Comparison of ENCODE assay signal across 11 mouse cellular contexts in the genomic region with DNA sequence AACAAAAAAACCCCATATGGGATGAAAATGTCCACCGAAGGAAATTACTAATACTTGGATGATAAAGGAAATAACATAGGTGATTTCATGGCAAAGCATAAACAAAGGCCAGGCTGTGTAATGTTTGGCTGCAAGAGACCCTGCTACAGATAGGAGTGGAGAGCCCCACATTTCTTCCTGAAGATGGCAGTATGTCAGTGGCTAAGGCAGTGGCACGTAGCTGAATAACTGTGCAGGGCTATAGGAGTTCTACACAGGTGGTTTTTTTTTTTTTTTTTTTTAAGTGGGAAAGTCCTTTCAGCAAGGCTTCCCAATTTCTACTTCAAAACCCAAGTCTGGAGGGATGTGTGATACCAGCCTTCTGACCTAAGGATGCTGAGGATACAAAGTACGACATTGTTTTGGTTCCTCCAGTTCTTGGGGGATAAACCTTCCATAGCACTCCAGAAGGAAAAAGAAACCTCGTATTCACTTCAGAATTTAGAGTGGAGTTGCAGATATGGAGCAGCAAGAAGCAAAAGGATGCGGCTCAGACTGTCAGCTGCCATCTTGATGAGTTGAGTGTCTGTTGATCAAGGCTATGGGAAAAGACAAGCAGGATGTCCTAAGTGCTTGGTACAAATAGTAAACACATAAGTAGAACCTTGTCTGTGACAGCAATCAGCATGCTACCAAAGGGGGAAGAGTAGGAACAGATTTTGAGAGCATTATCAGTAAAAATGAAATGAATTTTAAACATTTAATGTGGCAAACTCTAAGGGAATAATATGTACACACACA. TPM values are rescaled to one million over a fixed set of nuclear protein-coding genes. Genes with fewer than 3 reads are reported as not detected.
DNase-seq lines count a peak whose midpoint lies in the region; ATAC-seq and TF ChIP-seq lines count a peak whose summit lies in the region.
"Had no signal": no experiment of that assay in that cellular context is flagged by ENCODE, and none has a peak within 500 bp of the region (broad histone marks: within the 10 kb centered on the region; RNA-seq: fewer than 3 reads in every experiment).

No protein-coding gene starts in this region.

- no peak overlapping the region for H3K4me3 ChIP-seq in heart, postnatal 0 days (ENCODE audit: low read depth, low read length)
- H3K4me3 ChIP-seq in heart, embryonic 10.5 days = no peak overlapping the region
- no peak overlapping the region for H3K4me3 ChIP-seq in neural tube, embryonic 15.5 days (replicated peaks)
- H3K4me3 ChIP-seq: embryonic facial prominence, embryonic 13.5 days had no signal

- no peak for TF ChIP-seq EP300 in heart, postnatal 0 days (IDR thresholded peaks at IDR 0.05; ENCODE audit: low read depth)

- H3K27ac ChIP-seq in heart, postnatal 0 days (ENCODE audit: low read depth) = no peak overlapping the region
- H3K27ac ChIP-seq in heart, embryonic 10.5 days = no peak overlapping the region
- H3K27ac ChIP-seq in neural tube, embryonic 15.5 days (replicated peaks) = no peak overlapping the region
- H3K27ac ChIP-seq: embryonic facial prominence, embryonic 13.5 days had no signal

- TF ChIP-seq CTCF in heart, postnatal 0 days (IDR thresholded peaks at IDR 0.05; ENCODE audit: low read depth) = peak; percentile 75

- H3K9me3 ChIP-seq in heart, postnatal 0 days (replicated peaks; ENCODE audit: control insufficient read depth, low read length) = no peaks in the 10 kb centered on the region
- no peaks in the 10 kb centered on the region for H3K9me3 ChIP-seq in heart, embryonic 10.5 days
- H3K9me3 ChIP-seq in neural tube, embryonic 15.5 days (replicated peaks) = no peaks in the 10 kb centered on the region
- H3K9me3 ChIP-seq: embryonic facial prominence, embryonic 13.5 days had no signal

- no peaks in the 10 kb centered on the region for H3K27me3 ChIP-seq in heart, postnatal 0 days (ENCODE audit: control insufficient read depth, insufficient read depth, low read length)
- H3K27me3 ChIP-seq in heart, embryonic 10.5 days (ENCODE audit: insufficient read depth, poor library complexity, severe bottlenecking) = no peaks in the 10 kb centered on the region
- no peaks in the 10 kb centered on the region for H3K27me3 ChIP-seq in neural tube, embryonic 15.5 days (replicated peaks)
- H3K27me3 ChIP-seq: embryonic facial prominence, embryonic 13.5 days had no signal

- no peak overlapping the region for H3K9ac ChIP-seq in heart, postnatal 0 days (replicated peaks; ENCODE audit: low read depth, low read length)
- H3K9ac ChIP-seq in neural tube, embryonic 15.5 days (replicated peaks) = no peak overlapping the region
- H3K9ac ChIP-seq: embryonic facial prominence, embryonic 13.5 days had no signal

- H3K36me3 ChIP-seq in heart, postnatal 0 days (replicated peaks; ENCODE audit: control insufficient read depth, insufficient read depth, low read length) = no peaks in the 10 kb centered on the region
- no peaks in the 10 kb centered on the region for H3K36me3 ChIP-seq in heart, embryonic 10.5 days
- H3K36me3 ChIP-seq in neural tube, embryonic 15.5 days = no peaks in the 10 kb centered on the region
- H3K36me3 ChIP-seq: embryonic facial prominence, embryonic 13.5 days had no signal

- no peaks in the 10 kb centered on the region for H3K4me1 ChIP-seq in heart, postnatal 0 days (ENCODE audit: control insufficient read depth, insufficient read depth)
- H3K4me1 ChIP-seq in heart, embryonic 10.5 days = no peaks in the 10 kb centered on the region
- H3K4me1 ChIP-seq in neural tube, embryonic 15.5 days = no peaks in the 10 kb centered on the region
- H3K4me1 ChIP-seq: embryonic facial prominence, embryonic 13.5 days had no signal

- peak; percentile 41 for DNase-seq in heart, postnatal 0 days (ENCODE audit: low spot score)
- DNase-seq in heart, embryonic 10.5 days (ENCODE audit: low spot score) = no peak
- peak; percentile 21 for DNase-seq in lung, postnatal 36 days
- DNase-seq in lung, postnatal 10 days = no peak
- peak; percentile 49 for DNase-seq in embryo, embryonic 11 days
- no peak for DNase-seq in right cerebral cortex, postnatal 4 days
- DNase-seq: heart, postnatal 36 days had no signal

- H3K4me2 ChIP-seq in heart, postnatal 0 days (ENCODE audit: low read depth, low read length) = no peak overlapping the region
- H3K4me2 ChIP-seq in neural tube, embryonic 15.5 days = no peak overlapping the region
- H3K4me2 ChIP-seq: embryonic facial prominence, embryonic 13.5 days had no signal

- peak; percentile 57; the same call in 1 of the 2 replicates for ATAC-seq in heart, postnatal 0 days (ENCODE audit: insufficient read depth, low read depth)
- ATAC-seq in neural tube, embryonic 15.5 days (ENCODE audit: low FRiP score) = peak; percentile 84; the same call in 1 of the 2 replicates
- ATAC-seq in CD4-positive, CD25-positive, alpha-beta regulatory T cell, adult 4 months = no peak

- 39% methylated on average over 5 of the region's 5 CpGs for WGBS in heart, postnatal 0 days
- 50% methylated on average over 5 of the region's 5 CpGs for WGBS in heart, embryonic 10.5 days
- 71% methylated on average over 5 of the region's 5 CpGs for WGBS in neural tube, embryonic 15.5 days

RNA-seq across cellular contexts. Expression of a gene that starts 48.2 kb away (rescaled TPM):
- total RNA-seq in heart, postnatal 0 days (2014; rRNA removed; ENCODE audit: low replicate concordance) = not detected in 2 replicates
- polyA plus RNA-seq in heart, postnatal 0 days (2015; fragmentation: Nextera tagmentation; extraction: Ambion mirVana) = not detected in 2 replicates
- not detected in 2 replicates for polyA plus RNA-seq in heart, embryonic 10.5 days (2016; fragmentation: Nextera tagmentation; extraction: Ambion mirVana)
- polyA plus RNA-seq in neural tube, embryonic 15.5 days (2015; fragmentation: Nextera tagmentation; extraction: Ambion mirVana) = not detected in 2 replicates
- polyA plus RNA-seq in CD4-positive, CD25-positive, alpha-beta regulatory T cell, adult 4 months (2017; shearing (Covaris generic)) = not detected
- total RNA-seq: heart, postnatal 36 days had no signal
- polyA plus RNA-seq: embryonic facial prominence, embryonic 13.5 days; liver, embryonic 16.5 days had no signal

Comparison
In these comparisons a context has a peak if more than half of its experiments do, and no peak if none do; other contexts are left out.
1. DNase-seq: peak in heart, postnatal 0 days (single experiment), lung, postnatal 36 days (single experiment) and embryo, embryonic 11 days (single experiment); none in heart, embryonic 10.5 days (single experiment), lung, postnatal 10 days (single experiment) and right cerebral cortex, postnatal 4 days (single experiment).